Mouse (Mus musculus) forelimb bud, embryonic 11.5 days (tissue): Measurements from ENCODE around the gene 1700003F12Rik.

ENCODE experiments used
- DNase-seq: peaks from one replicate; pipeline ENCODE4 v3.0.0-alpha.2; 2012; ENCODE audit warnings: low read depth, low spot score

1700003F12Rik gene

GRCm38 (mm10) chr2:154546711-154547110 lies at the start of gene 1700003F12Rik:
Gene 1700003F12Rik, plus strand, starts transcription at chr2:154547085.
- no peak for DNase-seq

DNA sequence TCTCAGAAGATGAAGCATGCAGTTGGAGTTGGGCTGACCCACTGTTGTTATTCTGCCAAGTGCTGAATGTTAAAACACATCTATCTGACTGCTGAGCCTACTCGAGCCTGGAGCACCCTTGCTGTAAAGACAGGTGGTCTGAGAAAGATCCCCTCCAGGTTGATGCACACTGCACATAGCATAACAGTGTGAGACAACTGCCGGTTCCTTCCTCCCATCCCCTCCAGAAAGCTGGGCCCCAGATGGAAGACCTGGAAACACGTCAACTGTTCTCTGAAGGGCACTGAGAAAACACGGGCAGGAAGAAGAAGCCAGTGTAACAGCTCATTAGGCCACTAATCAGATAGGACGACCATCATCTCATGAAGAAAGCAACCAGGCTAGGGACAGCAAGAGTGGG lies 48.3 kb upstream of the 1700003F12Rik start:
- DNase-seq = no peak

DNA sequence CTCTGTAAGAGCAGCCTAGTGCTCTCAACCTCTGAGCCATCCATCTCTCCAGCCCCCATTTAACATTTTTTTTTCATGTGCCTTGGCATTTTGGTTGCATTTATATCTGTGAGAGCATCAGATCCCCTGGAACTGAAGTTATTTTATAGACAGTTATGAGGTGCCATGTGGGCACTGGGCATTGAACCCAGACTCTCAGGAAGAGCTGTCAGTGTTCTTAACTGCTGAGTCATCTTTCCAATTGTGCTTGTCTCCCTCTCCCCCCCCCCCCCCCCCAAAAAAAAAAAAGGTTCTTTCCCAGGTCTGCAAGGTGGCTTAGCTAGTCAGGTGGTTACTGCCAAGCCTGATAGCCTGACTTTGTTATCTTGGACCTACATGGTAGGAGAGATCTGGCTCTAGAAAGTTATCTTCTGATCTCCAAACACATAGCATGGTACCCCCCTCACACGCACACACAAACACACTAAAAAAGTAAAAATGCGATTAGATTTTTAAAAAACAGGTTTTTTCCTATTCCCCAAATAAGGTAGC lies 47.1 kb upstream of the 1700003F12Rik start:
- no peak for DNase-seq

DNA sequence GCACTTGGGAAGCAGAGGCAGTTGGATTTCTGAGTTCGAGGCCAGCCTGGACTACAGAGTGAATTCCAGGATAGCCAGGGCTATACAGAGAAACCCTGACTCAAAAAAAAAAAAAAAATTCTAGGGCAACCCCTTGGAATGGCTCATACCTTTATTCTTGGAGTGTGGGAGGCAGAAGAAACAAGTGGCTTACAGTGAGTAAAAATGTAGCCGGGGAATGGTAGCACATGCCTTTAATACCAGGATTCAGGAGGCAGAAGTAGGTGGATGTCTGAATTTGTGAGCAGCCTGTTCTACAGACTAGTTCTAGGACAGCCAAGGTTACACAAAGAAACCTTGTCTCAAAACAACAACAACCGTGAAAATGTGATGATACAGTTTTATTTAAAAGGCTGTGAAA lies 46.1 kb upstream of the 1700003F12Rik start:
- DNase-seq = no peak

- no peak for DNase-seq
These were observed 39.8 kb upstream of the 1700003F12Rik start for GRCm38 (mm10) chr2:154507076-154507475.

DNA sequence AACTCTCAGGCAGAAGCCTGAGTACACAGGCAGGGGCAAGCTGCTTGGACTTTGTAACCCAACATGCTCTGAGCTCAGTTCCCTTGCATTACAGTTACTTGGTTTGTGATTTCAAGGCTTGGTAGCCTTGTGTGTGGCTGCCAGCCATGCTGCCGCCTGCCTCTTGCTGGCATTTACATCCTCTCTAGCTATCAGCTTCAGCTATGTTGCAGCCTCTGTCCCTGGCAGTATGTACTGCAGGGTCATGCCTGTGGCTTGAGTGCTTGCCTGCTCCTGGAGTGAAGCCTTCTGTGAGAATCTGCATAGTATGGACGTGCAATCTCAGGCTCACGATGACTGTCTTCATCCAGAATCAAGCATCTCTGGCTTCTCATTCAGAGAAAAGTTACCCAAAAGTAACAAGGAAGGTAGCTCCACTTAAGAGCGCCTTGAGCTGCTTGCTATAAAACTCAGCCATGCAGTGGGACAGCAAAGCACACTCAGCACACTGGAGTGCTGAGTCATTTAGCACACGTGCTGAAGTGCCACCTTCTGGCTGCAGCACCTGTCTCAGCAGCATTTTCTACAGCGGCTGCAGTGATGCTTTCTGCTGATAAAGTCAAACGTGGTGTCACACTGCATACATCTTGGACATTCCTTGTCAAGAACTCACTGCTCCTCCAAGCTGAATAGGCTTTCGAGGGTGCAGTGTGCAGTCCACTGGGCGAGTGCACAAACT lies 39.2 kb upstream of the 1700003F12Rik start:
- no peak for DNase-seq

DNA sequence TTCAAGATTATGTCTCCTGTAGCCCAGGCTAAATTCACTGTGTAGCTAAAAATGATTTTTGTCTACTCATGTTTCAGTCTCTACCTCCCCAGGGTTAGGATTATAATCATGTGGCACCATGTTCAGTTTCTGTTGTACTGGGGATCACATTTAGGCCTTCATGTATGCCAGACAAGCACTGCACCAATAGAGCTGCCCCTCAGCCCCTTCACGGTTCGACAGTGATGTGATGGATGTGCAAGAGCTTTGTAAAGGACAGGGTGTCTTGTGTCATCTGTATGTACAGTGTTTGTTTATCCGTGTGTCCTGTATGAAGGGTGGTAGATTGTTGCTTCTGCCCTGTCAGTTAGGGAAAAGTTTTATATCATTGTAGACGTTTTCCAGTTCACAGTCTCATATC lies 38.4 kb upstream of the 1700003F12Rik start:
- DNase-seq = no peak

GRCm38 (mm10) chr2:154510141-154510540 lies 36.7 kb upstream of the 1700003F12Rik start:
- no peak for DNase-seq

GRCm38 (mm10) chr2:154516944-154517343 lies 29.9 kb upstream of the 1700003F12Rik start:
- no peak for DNase-seq

DNA sequence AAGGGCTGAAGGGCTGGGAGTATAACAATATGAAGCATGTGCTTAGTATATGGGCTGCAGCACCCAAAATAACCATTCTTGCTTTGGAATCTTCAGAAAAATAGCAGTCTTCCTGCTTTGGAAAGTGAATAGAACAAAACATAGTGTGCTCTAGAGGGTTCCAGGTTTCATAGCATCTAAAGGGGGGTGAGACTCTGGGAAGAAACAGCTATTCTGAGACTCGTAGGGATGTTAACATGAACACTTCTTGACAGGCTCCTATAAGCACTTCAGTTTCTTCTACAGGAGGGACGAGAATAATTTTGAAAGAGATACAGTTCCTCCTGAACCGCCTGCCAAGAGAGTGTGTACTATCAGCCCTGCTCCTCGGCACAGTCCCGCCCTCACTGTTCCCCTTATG lies 29.5 kb upstream of the 1700003F12Rik start:
- no peak for DNase-seq

DNA sequence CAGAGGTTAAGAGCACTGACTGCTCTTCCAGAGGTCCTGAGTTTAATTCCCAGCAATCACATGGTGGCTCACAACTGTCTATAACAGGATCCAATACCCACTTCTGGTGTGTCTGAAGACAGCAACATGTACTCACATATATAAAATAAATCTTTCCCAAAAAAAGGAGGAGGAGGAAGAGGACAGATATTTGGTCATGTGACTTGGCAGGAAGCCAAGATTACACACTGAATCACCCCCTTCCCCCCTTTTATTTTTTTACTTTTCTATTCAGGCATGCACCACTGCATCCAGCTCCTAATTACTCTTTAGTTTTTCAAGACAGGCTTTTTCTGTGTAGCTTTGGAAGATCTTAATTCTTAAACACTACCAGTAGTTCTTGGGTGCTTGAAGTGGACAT lies 25.4 kb upstream of the 1700003F12Rik start:
- DNase-seq = no peak

DNA sequence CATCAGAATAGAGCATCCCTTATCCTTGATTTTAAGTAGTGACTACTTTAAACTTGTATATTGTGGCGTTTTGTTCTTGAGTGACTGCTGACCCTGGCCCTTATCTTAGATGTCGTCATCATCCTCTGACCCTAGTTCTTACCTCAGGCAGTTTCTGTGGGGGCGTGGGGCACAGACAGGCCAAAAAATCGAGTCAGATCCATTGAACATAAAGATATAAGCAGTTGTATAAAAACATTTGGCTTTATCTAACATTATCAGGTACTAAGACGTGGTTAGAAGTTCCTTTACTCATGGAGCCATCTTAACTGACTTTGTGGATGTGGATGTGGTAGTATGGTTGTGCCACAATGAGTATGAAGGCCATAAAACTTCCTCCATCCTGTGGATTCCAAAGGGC lies 24.6 kb upstream of the 1700003F12Rik start:
- no peak for DNase-seq

- no peak for DNase-seq
These were observed 21.6 kb upstream of the 1700003F12Rik start for GRCm38 (mm10) chr2:154525285-154525684.

- DNase-seq = no peak
These were observed 20.4 kb upstream of the 1700003F12Rik start for GRCm38 (mm10) chr2:154526531-154526930.

DNA sequence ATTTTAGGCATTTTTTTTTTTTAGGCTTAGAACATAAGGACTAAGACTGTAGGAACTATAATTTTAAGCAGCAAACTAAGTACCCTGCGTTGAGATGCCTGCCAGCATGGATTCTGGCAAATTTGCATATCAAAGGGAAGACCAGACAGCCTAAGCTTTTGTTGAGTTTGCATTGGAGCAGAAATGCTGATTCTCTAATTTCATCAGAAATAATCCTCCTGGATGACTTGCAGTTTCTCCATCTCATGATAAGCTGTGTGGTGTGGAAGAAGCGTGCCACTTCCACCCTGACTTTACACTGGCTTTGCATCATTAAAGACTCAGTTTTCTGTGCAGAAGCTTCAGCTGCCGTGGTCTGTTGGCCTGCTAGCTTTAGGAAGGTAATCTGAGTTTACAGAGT lies 14.0 kb upstream of the 1700003F12Rik start:
- DNase-seq = no peak

- no peak for DNase-seq
These were observed 12.1 kb upstream of the 1700003F12Rik start for GRCm38 (mm10) chr2:154534704-154535270.

DNA sequence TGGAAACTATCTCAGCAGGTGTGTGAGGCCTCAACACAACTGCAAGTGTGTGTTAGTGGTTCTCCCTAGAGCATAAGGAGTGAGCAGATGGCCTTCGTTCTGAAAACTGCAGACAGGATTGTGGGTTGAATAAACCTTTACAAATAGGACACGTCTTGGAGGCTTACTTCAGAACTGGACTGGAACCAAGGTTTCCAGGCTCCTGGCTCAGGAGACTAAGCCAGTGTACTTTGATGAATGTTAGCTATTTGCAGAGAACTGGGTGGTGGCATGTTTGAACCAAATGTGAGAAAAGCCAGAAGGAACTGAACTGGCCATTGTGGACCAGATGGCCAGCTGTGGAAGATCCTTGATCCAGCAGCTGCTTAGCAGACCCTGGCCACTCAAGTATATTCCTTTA lies 8.6 kb upstream of the 1700003F12Rik start:
- no peak for DNase-seq

GRCm38 (mm10) chr2:154538710-154539109 lies 8.2 kb upstream of the 1700003F12Rik start:
- DNase-seq = no peak

DNA sequence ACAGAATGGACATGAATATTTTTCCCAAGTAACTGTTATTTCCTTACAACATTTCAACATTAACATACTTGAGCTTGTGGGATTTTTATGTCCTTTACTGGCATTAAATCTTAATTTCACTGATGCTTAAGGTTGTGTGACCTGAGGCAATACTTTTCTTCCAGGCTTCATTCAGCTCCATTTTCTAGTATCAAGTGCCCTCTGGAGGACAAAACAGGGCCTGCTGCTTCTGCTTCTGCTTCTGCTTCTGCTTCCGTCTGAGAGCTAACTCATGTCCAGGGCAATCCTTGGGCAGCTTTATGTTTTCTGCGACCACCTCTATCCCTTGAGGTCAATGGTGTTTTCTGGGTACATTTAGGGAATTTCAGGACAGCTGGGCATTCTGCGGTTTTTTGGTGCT lies 7.2 kb upstream of the 1700003F12Rik start:
- no peak for DNase-seq

DNA sequence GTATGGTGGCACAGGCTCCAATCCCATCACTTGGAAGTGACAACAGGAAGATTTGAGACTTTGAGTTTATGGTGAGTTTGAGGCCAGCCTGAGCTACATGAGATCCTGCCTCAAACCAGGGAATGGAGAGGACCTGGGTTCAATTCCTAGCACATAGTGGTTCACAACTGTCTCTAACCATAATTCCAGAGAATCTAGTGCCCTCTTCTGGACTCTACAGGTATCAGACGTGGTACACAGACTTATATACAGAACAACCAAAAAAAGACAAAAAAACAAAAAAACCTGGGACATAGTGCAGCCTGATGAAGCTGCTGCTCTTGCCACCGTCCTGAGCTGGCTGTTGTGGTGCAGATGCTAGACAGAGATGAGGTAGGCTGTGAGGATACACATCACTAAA lies 5.3 kb upstream of the 1700003F12Rik start:
- no peak for DNase-seq

GRCm38 (mm10) chr2:154543567-154544347 lies 3.1 kb upstream of the 1700003F12Rik start:
- DNase-seq = no peak

DNA sequence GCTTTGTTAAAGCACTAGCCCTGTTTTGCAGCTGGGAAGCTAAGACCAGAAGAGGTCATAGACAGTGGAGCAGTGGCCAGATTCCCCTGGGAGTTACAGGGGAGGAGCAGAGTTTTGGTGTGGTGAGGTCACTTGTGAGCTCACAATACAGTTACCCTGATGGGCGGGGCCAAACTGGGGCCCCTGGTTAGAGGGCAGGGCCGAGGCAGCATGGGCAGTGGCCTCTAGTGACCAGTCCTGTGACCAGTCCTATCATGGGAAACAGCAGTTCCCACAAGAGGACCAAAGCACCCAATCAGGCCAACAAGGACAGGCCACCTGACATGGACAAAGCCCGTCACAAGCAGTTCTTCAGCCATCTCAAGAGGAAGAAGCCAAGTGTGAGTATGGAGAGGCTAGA lies 1.8 kb downstream of the 1700003F12Rik start:
- no peak for DNase-seq
